Mouse (Mus musculus): ENCODE data around the gene Mcfd2.
A peak's percentile ranks its signal among the peaks of the same experiment; 100 is the strongest.

Gene Mcfd2

DNA sequence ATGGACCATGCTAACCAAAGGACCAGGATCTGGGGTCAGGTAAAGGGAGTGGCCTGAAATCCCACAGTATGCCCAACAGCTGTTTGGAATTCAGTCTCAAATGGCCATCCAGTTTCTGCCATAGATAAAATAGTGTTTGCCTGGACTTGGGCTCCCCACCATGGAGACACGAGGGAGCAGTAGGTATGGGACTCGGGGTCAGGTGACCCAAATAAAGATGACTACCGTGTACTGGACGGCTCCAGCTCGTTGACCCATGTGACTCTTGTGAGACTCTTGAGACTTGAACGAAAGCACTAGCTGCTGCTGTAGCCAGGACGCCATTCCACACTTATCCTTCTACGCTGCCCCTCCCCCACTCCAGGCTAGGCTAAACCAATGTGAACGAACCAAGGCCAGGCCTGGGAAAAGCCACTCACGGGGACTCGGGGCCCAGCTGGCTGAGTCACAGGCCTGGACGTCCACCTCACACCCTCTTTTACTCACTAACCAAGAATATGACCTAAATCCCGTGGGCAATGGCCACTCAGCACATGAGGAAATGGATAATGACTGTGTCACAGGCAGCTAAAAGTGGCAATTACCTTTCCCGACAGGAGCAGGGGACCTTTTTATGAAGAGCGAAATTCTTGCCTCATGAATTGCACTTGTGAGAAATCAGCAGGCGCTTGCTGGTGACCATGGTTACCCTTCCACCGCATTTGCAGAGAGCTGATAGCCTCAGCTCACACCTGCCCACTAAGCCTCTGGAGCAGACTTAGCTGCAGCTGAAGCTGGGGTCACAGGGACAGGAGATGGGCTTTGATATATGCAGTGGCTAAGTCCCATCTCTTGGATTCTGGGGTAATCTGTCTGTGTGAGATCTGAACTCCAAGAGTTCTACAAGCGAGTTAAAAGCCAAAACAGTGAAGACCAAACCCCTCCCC lies 28.7 kb downstream of the Mcfd2 start:
- no peak for DNase-seq (ENCODE audit: low spot score)

GRCm38 (mm10) chr17:87235019-87235418 lies 30.7 kb downstream of the Mcfd2 start:
- no peak for DNase-seq (ENCODE audit: low spot score)

GRCm38 (mm10) chr17:87227878-87228277 lies 37.9 kb downstream of the Mcfd2 start:
- no peak for DNase-seq (ENCODE audit: low spot score)

DNA sequence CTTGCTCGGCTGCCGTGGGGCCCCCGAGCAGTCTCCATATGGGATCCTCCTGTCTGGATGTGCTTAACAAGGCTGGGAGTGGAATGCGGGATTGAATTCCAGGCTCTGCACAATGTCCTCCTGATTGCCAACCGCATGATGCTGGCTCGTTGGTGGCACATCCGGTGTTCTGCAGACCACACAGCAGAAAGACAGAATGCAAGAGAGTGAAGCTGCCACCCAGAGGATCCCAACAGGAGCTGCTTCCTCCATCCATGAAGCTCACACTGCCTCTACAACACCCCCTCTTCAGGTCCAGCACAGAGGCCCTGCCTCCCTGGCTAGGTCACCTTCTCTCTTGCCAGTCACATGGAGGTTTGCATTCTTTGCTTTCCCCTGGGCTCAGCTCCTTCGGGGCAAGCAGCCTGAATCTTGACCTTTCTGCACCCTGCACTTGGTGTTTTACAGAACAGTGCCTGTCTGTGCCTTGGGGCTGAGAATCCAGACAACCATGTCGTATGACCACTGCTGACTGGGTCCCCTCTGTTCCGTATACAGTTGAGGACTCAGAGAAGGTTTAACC lies 39.6 kb downstream of the Mcfd2 start:
- peak; percentile 43 for DNase-seq (ENCODE audit: low spot score)

GRCm38 (mm10) chr17:87225384-87225783 lies 40.4 kb downstream of the Mcfd2 start:
- DNase-seq (ENCODE audit: low spot score), result no peak

GRCm38 (mm10) chr17:87224461-87224860 lies 41.3 kb downstream of the Mcfd2 start:
- no peak for DNase-seq (ENCODE audit: low spot score)

GRCm38 (mm10) chr17:87219456-87219855 lies 46.3 kb downstream of the Mcfd2 start:
- no peak for DNase-seq (ENCODE audit: low spot score)

GRCm38 (mm10) chr17:87214523-87214922 lies 51.2 kb downstream of the Mcfd2 start:
- no peak for DNase-seq (ENCODE audit: low spot score)

- no peak for DNase-seq (ENCODE audit: low spot score)
Observed at GRCm38 (mm10) chr17:87210525-87210924, 55.2 kb downstream of the Mcfd2 start.

DNA sequence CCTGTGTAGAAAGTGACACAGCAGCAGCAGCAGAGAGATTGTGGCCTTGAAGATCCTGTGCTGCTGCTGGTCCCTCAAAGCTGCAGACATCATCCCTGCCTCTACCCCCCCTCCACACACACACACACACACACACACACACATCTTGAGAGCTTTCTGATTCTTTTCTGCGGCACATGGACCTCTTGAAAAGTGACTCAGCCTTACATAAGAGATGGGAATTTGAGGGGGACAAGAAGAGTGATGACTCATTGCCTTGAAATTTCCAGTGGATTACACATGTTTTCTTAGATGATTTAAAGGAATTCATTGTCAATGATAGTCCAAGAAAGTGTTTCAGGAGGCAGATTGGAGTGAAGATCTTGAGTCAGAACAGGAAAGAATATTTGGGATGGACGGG lies 58.9 kb downstream of the Mcfd2 start:
- no peak for DNase-seq (ENCODE audit: low spot score)
